In genomic region chr10:91883155-91883554, GRCm38 (mm10) we compare ENCODE assay signal across 11 mouse cellular contexts.
DNase-seq lines count a peak whose midpoint lies in the region; ATAC-seq and TF ChIP-seq lines count a peak whose summit lies in the region.
"Had no signal": no experiment of that assay in that cellular context is flagged by ENCODE, and none has a peak within 500 bp of the region (broad histone marks: within the 10 kb centered on the region; RNA-seq: fewer than 3 reads in every experiment).

No protein-coding gene starts in this region.

- no peak overlapping the region for H3K9ac ChIP-seq in hindbrain, embryonic 14.5 days
- H3K9ac ChIP-seq: embryonic facial prominence, embryonic 15.5 days; hindbrain, embryonic 13.5 days; liver, embryonic 14.5 days had no signal

- WGBS in hindbrain, embryonic 10.5 days: 64% methylated on average over 5 of the region's 5 CpGs
- WGBS in hindbrain, embryonic 14.5 days: 74% methylated on average over 5 of the region's 5 CpGs

- no peak overlapping the region for H3K4me3 ChIP-seq in hindbrain, embryonic 10.5 days
- H3K4me3 ChIP-seq in hindbrain, embryonic 14.5 days (replicated peaks; ENCODE audit: low read length): no peak overlapping the region
- H3K4me3 ChIP-seq in embryonic fibroblast, embryonic 13.5 days (ENCODE audit: insufficient read depth, low read length): no peak overlapping the region
- H3K4me3 ChIP-seq: embryonic facial prominence, embryonic 15.5 days; hindbrain, embryonic 13.5 days had no signal

- peak; percentile 28 for DNase-seq in hindbrain, embryonic 10.5 days (ENCODE audit: low spot score)
- no peak for DNase-seq in hindbrain, embryonic 14.5 days (ENCODE audit: low spot score)
- peak; percentile 18 for DNase-seq in right cerebral cortex, postnatal 4 days
- DNase-seq in right cerebral cortex, adult 18-20 months: no peak
- DNase-seq in testis, postnatal 14 days (ENCODE audit: low spot score): peak; percentile 62
- DNase-seq in gastrocnemius, postnatal 25 days: no peak

- peaks cover 16% of the 10 kb centered on the region for H3K4me1 ChIP-seq in hindbrain, embryonic 10.5 days (replicated peaks)
- H3K4me1 ChIP-seq in hindbrain, embryonic 14.5 days (replicated peaks; ENCODE audit: control insufficient read depth, insufficient read depth, low read length): peaks cover 5% of the 10 kb centered on the region; the same call in 1 of the 2 replicates
- no peaks in the 10 kb centered on the region for H3K4me1 ChIP-seq in embryonic fibroblast, embryonic 13.5 days (ENCODE audit: control insufficient read depth, insufficient read depth, low read length)
- H3K4me1 ChIP-seq: embryonic facial prominence, embryonic 15.5 days had no signal

- H3K36me3 ChIP-seq in hindbrain, embryonic 10.5 days: no peaks in the 10 kb centered on the region
- no peaks in the 10 kb centered on the region for H3K36me3 ChIP-seq in hindbrain, embryonic 14.5 days (replicated peaks; ENCODE audit: control insufficient read depth, insufficient read depth)
- H3K36me3 ChIP-seq: embryonic facial prominence, embryonic 15.5 days; hindbrain, embryonic 13.5 days had no signal

- H3K27ac ChIP-seq in hindbrain, embryonic 10.5 days: no peak overlapping the region
- no peak overlapping the region for H3K27ac ChIP-seq in hindbrain, embryonic 14.5 days
- no peak overlapping the region for H3K27ac ChIP-seq in embryonic fibroblast, embryonic 13.5 days (ENCODE audit: insufficient read depth, low read length)
- H3K27ac ChIP-seq: embryonic facial prominence, embryonic 15.5 days; hindbrain, embryonic 13.5 days; liver, embryonic 14.5 days had no signal

- 0 out of 2 replicates have a peak, but pooled peaks have one; percentile 12 for TF ChIP-seq CTCF in embryonic fibroblast, embryonic 13.5 days (IDR thresholded peaks at IDR 0.05; ENCODE audit: borderline replicate concordance, insufficient read depth, low read length)

- H3K27me3 ChIP-seq in hindbrain, embryonic 10.5 days (ENCODE audit: insufficient read depth, poor library complexity, severe bottlenecking): no peaks in the 10 kb centered on the region
- H3K27me3 ChIP-seq in hindbrain, embryonic 14.5 days (ENCODE audit: control insufficient read depth, insufficient read depth, low read length): no peaks in the 10 kb centered on the region
- H3K27me3 ChIP-seq: embryonic facial prominence, embryonic 15.5 days; hindbrain, embryonic 13.5 days had no signal

- TF ChIP-seq POLR2A in embryonic fibroblast, embryonic 13.5 days (IDR thresholded peaks at IDR 0.05; ENCODE audit: low read depth, low read length): no peak

- ATAC-seq in hindbrain, embryonic 14.5 days (ENCODE audit: low FRiP score): no peak
- no peak for ATAC-seq in frontal cortex, adult (ENCODE audit: low TSS enrichment)

- H3K4me2 ChIP-seq in hindbrain, embryonic 14.5 days (replicated peaks): no peak overlapping the region
- H3K4me2 ChIP-seq: embryonic facial prominence, embryonic 15.5 days; hindbrain, embryonic 13.5 days had no signal

- H3K9me3 ChIP-seq in hindbrain, embryonic 10.5 days: no peaks in the 10 kb centered on the region
- H3K9me3 ChIP-seq in hindbrain, embryonic 14.5 days (ENCODE audit: control insufficient read depth, low read length): no peaks in the 10 kb centered on the region
- H3K9me3 ChIP-seq: embryonic facial prominence, embryonic 15.5 days; hindbrain, embryonic 13.5 days had no signal

Comparison
In these comparisons a context has a peak if more than half of its experiments do, and no peak if none do; other contexts are left out.
1. DNase-seq: peak in hindbrain, embryonic 10.5 days (single experiment), right cerebral cortex, postnatal 4 days (single experiment) and testis, postnatal 14 days (single experiment); none in hindbrain, embryonic 14.5 days (single experiment), right cerebral cortex, adult 18-20 months (single experiment) and gastrocnemius, postnatal 25 days (single experiment).